Mouse (Mus musculus) hindbrain, postnatal 0 days (tissue): ENCODE measurements around the gene Hoxa2. TPM values are rescaled to one million over a fixed set of nuclear protein-coding genes. Genes with fewer than 3 reads are reported as not detected.

Experiments used
- ATAC-seq: fragments of 200-750 bp; cut with Nextera tagmentation; 2 replicates; pipeline ENCODE4 v1.8.0; 2017; ENCODE audit warnings: mild to moderate bottlenecking, moderate TSS enrichment, moderate library complexity
- DNase-seq: peaks from one replicate; pipeline ENCODE4 v3.0.0-alpha.2; 2015; ENCODE audit warnings: low spot score
- H3K27ac ChIP-seq: fragments of 300-500 bp; sonication (generic); 2 replicates; pipeline ENCODE4 v1.5.1; 2014; ENCODE audit warnings: mild to moderate bottlenecking
- H3K27me3 ChIP-seq: fragments of 300-500 bp; sonication (generic); 2 replicates; pipeline ENCODE4 v1.6.1; 2014; ENCODE audit warnings: low read length, mixed read lengths; ENCODE audit not compliant: insufficient read depth
- H3K36me3 ChIP-seq: fragments of 300-500 bp; sonication (generic); 2 replicates; pipeline ENCODE4 v1.6.1; 2014; ENCODE audit warnings: low read length, mixed read lengths; ENCODE audit not compliant: insufficient read depth
- H3K4me1 ChIP-seq: fragments of 300-500 bp; sonication (generic); 2 replicates; pipeline ENCODE4 v1.6.1; 2014; ENCODE audit warnings: antibody characterized with exemption, low read length, mixed read lengths; ENCODE audit not compliant: insufficient read depth
- H3K4me2 ChIP-seq: fragments of 300-500 bp; sonication (generic); 2 replicates; pipeline ENCODE4 v1.6.1; 2014; ENCODE audit warnings: low read depth, mild to moderate bottlenecking, low read length, moderate library complexity, mixed read lengths
- H3K4me3 ChIP-seq: fragments of 300-500 bp; sonication (generic); 2 replicates; pipeline ENCODE4 v1.5.1; 2014; ENCODE audit warnings: low read length
- H3K9ac ChIP-seq: fragments of 300-500 bp; sonication (generic); replicated peaks from 2 replicates; pipeline ENCODE4 v1.6.1; 2014; ENCODE audit warnings: mild to moderate bottlenecking, low read length, moderate library complexity, mixed read lengths
- H3K9me3 ChIP-seq: fragments of 300-500 bp; sonication (generic); 2 replicates; pipeline ENCODE4 v1.6.1; 2016; ENCODE audit warnings: low read length, mixed read lengths
- CTCF ChIP-seq: IDR thresholded peaks from 2 replicates; pipeline ENCODE4 v1.5.1; 2016; ENCODE audit warnings: antibody characterized with exemption, control low read depth, low read depth
- WGBS: fragments of 180-500 bp; shearing (Covaris S2); extraction: QIAGEN DNeasy Blood & Tissue Kit; methylation state at CpG from one replicate; pipeline ENCODE4 v1.1.7; 2014; 5-methylcytosine and 5-hydroxymethylcytosine counted together
- polyA plus RNA-seq: library from polyadenylated mRNA; unstranded; fragments of >200 nt; fragmentation: Nextera tagmentation; extraction: Ambion mirVana; gene quantifications from 2 replicates; pipeline ENCODE4 v1.2.1, GENCODE M21; 2015
- total RNA-seq: library from RNA; depleted of rRNA; stranded (reverse); fragments of >200 nt; gene quantifications from 2 replicates; pipeline ENCODE4 v1.2.3, GENCODE M21; 2014

The Hoxa2 gene
- total and polyA plus RNA-seq, 2 experiments from 2014 or later, result 16.3 to 20.3 TPM

GRCm38 (mm10) chr6:52184668-52185067 is 20.0 kb upstream of the Hoxa2 start:
- 6% methylated on average over 6 of the region's 6 CpGs for WGBS
- H3K36me3 ChIP-seq, result no peaks in the 10 kb centered on the region
- H3K4me3 ChIP-seq, result no peak overlapping the region
- 0 out of 2 replicates have a peak, but pooled peaks cover 4% of the 10 kb centered on the region for H3K4me1 ChIP-seq
- DNase-seq, result no peak
- no peaks in the 10 kb centered on the region for H3K9me3 ChIP-seq
- H3K9ac ChIP-seq, result no peak overlapping the region
- H3K27me3 ChIP-seq, result peaks cover 93% of the 10 kb centered on the region
- no peak for TF ChIP-seq CTCF
- H3K4me2 ChIP-seq, result peak overlapping the region; percentile 30; the same call in 1 of the 2 replicates
- ATAC-seq, result no peak
- peak overlapping the region; percentile 45; the same call in 1 of the 2 replicates for H3K27ac ChIP-seq

GRCm38 (mm10) chr6:52183311-52184080 is 18.9 kb upstream of the Hoxa2 start:
- DNase-seq (no peak), ATAC-seq (no peak)
- TF ChIP-seq CTCF, result no peak
- no peaks in the 10 kb centered on the region for H3K36me3 ChIP-seq
- H3K9ac ChIP-seq, result no peak overlapping the region
- H3K4me1 ChIP-seq, result 0 out of 2 replicates have a peak, but pooled peaks cover 4% of the 10 kb centered on the region
- 0 out of 2 replicates have a peak overlapping the region, but pooled peaks have one; percentile 5 for H3K4me2 ChIP-seq
- H3K27me3 ChIP-seq, result peaks cover 97% of the 10 kb centered on the region
- no peaks in the 10 kb centered on the region for H3K9me3 ChIP-seq
- no peak overlapping the region for H3K4me3 ChIP-seq
- WGBS, result 13% methylated on average over 10 of the region's 10 CpGs
- H3K27ac ChIP-seq, result 0 out of 2 replicates have a peak overlapping the region, but pooled peaks have one; percentile 45

- peaks cover 90% of the 10 kb centered on the region for H3K27me3 ChIP-seq
- H3K9me3 ChIP-seq, result no peaks in the 10 kb centered on the region
- no peaks in the 10 kb centered on the region for H3K36me3 ChIP-seq
- H3K27ac ChIP-seq, result no peak overlapping the region
- WGBS, result 19% methylated on average over 1 of the region's 1 CpGs
- H3K9ac ChIP-seq, result no peak overlapping the region
- no peak overlapping the region for H3K4me3 ChIP-seq
- ATAC-seq (no peak), DNase-seq (no peak)
- H3K4me1 ChIP-seq, result 0 out of 2 replicates have a peak, but pooled peaks cover 4% of the 10 kb centered on the region
- no peak for TF ChIP-seq CTCF
- H3K4me2 ChIP-seq, result peak overlapping the region; percentile 5; the same call in 1 of the 2 replicates
These were observed 18.2 kb upstream of the Hoxa2 start for GRCm38 (mm10) chr6:52182793-52183192.

GRCm38 (mm10) chr6:52182030-52182429 is 17.4 kb upstream of the Hoxa2 start:
- H3K36me3 ChIP-seq, result no peaks in the 10 kb centered on the region
- no peaks in the 10 kb centered on the region for H3K9me3 ChIP-seq
- no peak for ATAC-seq
- 25% methylated on average over 2 of the region's 2 CpGs for WGBS
- H3K4me1 ChIP-seq, result 0 out of 2 replicates have a peak, but pooled peaks cover 4% of the 10 kb centered on the region
- DNase-seq, result no peak
- no peak overlapping the region for H3K9ac ChIP-seq
- peak overlapping the region; percentile 5; the same call in 1 of the 2 replicates for H3K4me2 ChIP-seq
- peaks cover 82% of the 10 kb centered on the region for H3K27me3 ChIP-seq
- no peak overlapping the region for H3K27ac ChIP-seq
- no peak for TF ChIP-seq CTCF
- no peak overlapping the region for H3K4me3 ChIP-seq

- H3K9me3 ChIP-seq, result no peaks in the 10 kb centered on the region
- DNase-seq, result no peak
- no peaks in the 10 kb centered on the region for H3K36me3 ChIP-seq
- 0 out of 2 replicates have a peak, but pooled peaks cover 4% of the 10 kb centered on the region for H3K4me1 ChIP-seq
- H3K9ac ChIP-seq, result peak overlapping the region; percentile 60; the same call in 1 of the 2 replicates
- H3K27ac ChIP-seq, result peak overlapping the region; percentile 92
- H3K27me3 ChIP-seq, result peaks cover 80% of the 10 kb centered on the region
- peak overlapping the region; percentile 41; the same call in 1 of the 2 replicates for H3K4me3 ChIP-seq
- H3K4me2 ChIP-seq, result peak overlapping the region; percentile 58
- 15% methylated on average over 3 of the region's 3 CpGs for WGBS
- TF ChIP-seq CTCF, result no peak
- ATAC-seq, result no peak
These were observed 16.1 kb upstream of the Hoxa2 start for GRCm38 (mm10) chr6:52180726-52181125.

- H3K4me3 ChIP-seq, result peak overlapping the region; percentile 41
- whole genome bisulfite sequencing, result 6% methylated on average over 11 of the region's 11 CpGs
These were observed 15.6 kb upstream of the Hoxa2 start for GRCm38 (mm10) chr6:52180213-52180710.

More at GRCm38 (mm10) chr6:52180213-52180710, 15.6 kb upstream of the Hoxa2 start:
- peaks cover 78% of the 10 kb centered on the region for H3K27me3 ChIP-seq
- DNase-seq, result no peak
- no peaks in the 10 kb centered on the region for H3K36me3 ChIP-seq
- peak overlapping the region; percentile 92 for H3K27ac ChIP-seq
- peak overlapping the region; percentile 60; the same call in 1 of the 2 replicates for H3K9ac ChIP-seq
- peak overlapping the region; percentile 58 for H3K4me2 ChIP-seq
- 0 out of 2 replicates have a peak, but pooled peaks cover 4% of the 10 kb centered on the region for H3K4me1 ChIP-seq
- ATAC-seq, result no peak
- no peak for TF ChIP-seq CTCF
- no peaks in the 10 kb centered on the region for H3K9me3 ChIP-seq
